Mouse (Mus musculus) forebrain, embryonic 16.5 days (tissue): Measurements from ENCODE around the gene Kcmf1. TPM values are rescaled to one million over a fixed set of nuclear protein-coding genes. Genes with fewer than 3 reads are reported as not detected.
A peak's percentile ranks its signal among the peaks of the same experiment; 100 is the strongest.
"Not testable (repeated sequence)": the region's sequence is repeated elsewhere in the genome, so short reads cannot be mapped to it uniquely, and the experiment has no call there.

ENCODE experiments used
- ATAC-seq: fragments of 200-750 bp; cut with Nextera tagmentation; 2 replicates; pipeline ENCODE4 v1.8.0; 2017; ENCODE audit warnings: mild to moderate bottlenecking, moderate library complexity
- H3K27ac ChIP-seq: fragments of 300-500 bp; sonication (generic); 2 replicates; pipeline ENCODE4 v1.5.1; 2014; ENCODE audit warnings: low read length, control low read depth
- H3K27me3 ChIP-seq: fragments of 300-500 bp; sonication (generic); replicated peaks from 2 replicates; pipeline ENCODE4 v1.6.1; 2014; ENCODE audit warnings: low read length; ENCODE audit not compliant: control insufficient read depth, insufficient read depth
- H3K36me3 ChIP-seq: fragments of 300-500 bp; sonication (generic); 2 replicates; pipeline ENCODE4 v1.6.1; 2014; ENCODE audit not compliant: control insufficient read depth, insufficient read depth
- H3K4me1 ChIP-seq: fragments of 300-500 bp; sonication (generic); replicated peaks from 2 replicates; pipeline ENCODE4 v1.6.1; 2014; ENCODE audit warnings: low read length; ENCODE audit not compliant: control insufficient read depth, insufficient read depth
- H3K4me2 ChIP-seq: fragments of 300-500 bp; sonication (generic); 2 replicates; pipeline ENCODE4 v1.6.1; 2014; ENCODE audit warnings: mild to moderate bottlenecking, low read length, control low read depth
- H3K4me3 ChIP-seq: fragments of 300-500 bp; sonication (generic); replicated peaks from 2 replicates; pipeline ENCODE4 v1.5.1; 2014; ENCODE audit warnings: mild to moderate bottlenecking, low read length, control low read depth
- H3K9ac ChIP-seq: fragments of 300-500 bp; sonication (generic); replicated peaks from 2 replicates; pipeline ENCODE4 v1.6.1; 2014; ENCODE audit warnings: low read depth, low read length, control low read depth
- H3K9me3 ChIP-seq: fragments of 300-500 bp; sonication (generic); 2 replicates; pipeline ENCODE4 v1.6.1; 2016; ENCODE audit warnings: low read length; ENCODE audit not compliant: control insufficient read depth
- WGBS: fragments of 180-500 bp; shearing (Covaris S2); extraction: QIAGEN DNeasy Blood & Tissue Kit; methylation state at CpG from one replicate; pipeline ENCODE4 v1.1.7; 2014; 5-methylcytosine and 5-hydroxymethylcytosine counted together
- polyA plus RNA-seq: library from polyadenylated mRNA; unstranded; fragments of >200 nt; fragmentation: Nextera tagmentation; extraction: Ambion mirVana; gene quantifications from 2 replicates; pipeline ENCODE4 v1.2.1, GENCODE M21; 2015

The Kcmf1 gene
- polyA plus RNA-seq, 1 experiment from 2014 or later = 31.1 TPM

DNA sequence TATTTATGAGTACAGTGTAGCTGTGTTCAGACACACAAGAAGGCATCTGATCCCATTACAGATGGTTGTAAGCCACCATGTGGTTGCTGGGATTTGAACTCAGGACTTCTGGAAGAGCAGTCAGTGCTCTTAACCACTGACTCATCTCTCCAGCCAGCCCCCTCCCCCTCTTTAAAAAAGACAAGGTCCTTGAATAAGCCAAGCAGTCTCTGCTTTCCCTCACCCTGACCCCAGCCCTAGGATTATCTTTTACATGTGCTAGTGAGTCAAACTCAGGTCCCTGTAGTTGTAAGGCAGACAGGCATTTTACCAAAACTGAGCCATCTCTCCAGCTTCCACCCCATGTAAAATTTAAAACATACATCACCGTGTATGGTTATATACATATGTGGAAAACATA, 32.0 kb downstream of the Kcmf1 start:
- Histone ChIP-seq H3K4me1 (0 out of 2 replicates have a peak, but pooled peaks cover 3% of the 10 kb centered on the region), H3K36me3 (peaks cover 2% of the 10 kb centered on the region; the same call in 1 of the 2 replicates), H3K27ac (no peak overlapping the region), H3K27me3 (no peaks in the 10 kb centered on the region), H3K4me2 (no peak overlapping the region), H3K9ac (no peak overlapping the region), H3K9me3 (no peaks in the 10 kb centered on the region), H3K4me3 (no peak overlapping the region)
- no peak for ATAC-seq
- 100% methylated on average over 1 of the region's 1 CpGs for WGBS

GRCm38 (mm10) chr6:72866232-72866631, 33.5 kb downstream of the Kcmf1 start:
- no peak overlapping the region for H3K9ac ChIP-seq
- H3K27me3 ChIP-seq = no peaks in the 10 kb centered on the region
- no peak overlapping the region for H3K4me2 ChIP-seq
- peaks cover 9% of the 10 kb centered on the region; the same call in 1 of the 2 replicates for H3K4me1 ChIP-seq
- H3K27ac ChIP-seq = no peak overlapping the region
- H3K36me3 ChIP-seq = peaks cover 2% of the 10 kb centered on the region; the same call in 1 of the 2 replicates
- 82% methylated on average over 2 of the region's 2 CpGs for WGBS
- no peak overlapping the region for H3K4me3 ChIP-seq
- ATAC-seq = no peak
- no peaks in the 10 kb centered on the region for H3K9me3 ChIP-seq

GRCm38 (mm10) chr6:72862686-72863085, 37.1 kb downstream of the Kcmf1 start:
- not testable (repeated sequence) for H3K9me3 ChIP-seq, H3K27me3 ChIP-seq, H3K9ac ChIP-seq, H3K4me1 ChIP-seq, ATAC-seq, H3K4me3 ChIP-seq, H3K27ac ChIP-seq, H3K4me2 ChIP-seq, H3K36me3 ChIP-seq
- WGBS = 93% methylated on average over 5 of the region's 5 CpGs

- H3K9ac ChIP-seq = no peak overlapping the region
- H3K27ac ChIP-seq = no peak overlapping the region
- ATAC-seq = no peak
- no peaks in the 10 kb centered on the region for H3K27me3 ChIP-seq
- no peak overlapping the region for H3K4me3 ChIP-seq
- no peaks in the 10 kb centered on the region for H3K9me3 ChIP-seq
- peaks cover 2% of the 10 kb centered on the region; the same call in 1 of the 2 replicates for H3K4me1 ChIP-seq
- 96% methylated on average over 5 of the region's 5 CpGs for WGBS
- peaks cover 19% of the 10 kb centered on the region for H3K36me3 ChIP-seq
- no peak overlapping the region for H3K4me2 ChIP-seq
Observed at GRCm38 (mm10) chr6:72854256-72854655, 45.5 kb downstream of the Kcmf1 start.

- Histone ChIP-seq H3K4me1 (peaks cover 2% of the 10 kb centered on the region; the same call in 1 of the 2 replicates), H3K4me3 (no peak overlapping the region), H3K9ac (no peak overlapping the region), H3K9me3 (no peaks in the 10 kb centered on the region), H3K36me3 (peaks cover 35% of the 10 kb centered on the region), H3K4me2 (no peak overlapping the region), H3K27me3 (no peaks in the 10 kb centered on the region), H3K27ac (no peak overlapping the region)
- ATAC-seq = 0 out of 2 replicates have a peak, but pooled peaks have one; percentile 45
- 58% methylated on average over 4 of the region's 4 CpGs for WGBS
Observed at GRCm38 (mm10) chr6:72852180-72852579, 47.6 kb downstream of the Kcmf1 start.

GRCm38 (mm10) chr6:72851633-72852032, 48.1 kb downstream of the Kcmf1 start:
- H3K4me2 ChIP-seq = no peak overlapping the region
- H3K4me1 ChIP-seq = peaks cover 2% of the 10 kb centered on the region; the same call in 1 of the 2 replicates
- H3K4me3 ChIP-seq = no peak overlapping the region
- H3K27ac ChIP-seq = no peak overlapping the region
- H3K9me3 ChIP-seq = no peaks in the 10 kb centered on the region
- no peak for ATAC-seq
- WGBS = 78% methylated on average over 5 of the region's 5 CpGs
- no peak overlapping the region for H3K9ac ChIP-seq
- no peaks in the 10 kb centered on the region for H3K27me3 ChIP-seq
- H3K36me3 ChIP-seq = peaks cover 41% of the 10 kb centered on the region

- Histone ChIP-seq H3K9ac (no peak overlapping the region), H3K9me3 (no peaks in the 10 kb centered on the region), H3K4me3 (no peak overlapping the region), H3K27me3 (no peaks in the 10 kb centered on the region), H3K4me2 (no peak overlapping the region), H3K36me3 (peaks cover 22% of the 10 kb centered on the region), H3K4me1 (no peaks in the 10 kb centered on the region), H3K27ac (no peak overlapping the region)
- ATAC-seq = no peak
- WGBS = 90% methylated on average over 7 of the region's 7 CpGs
Observed at GRCm38 (mm10) chr6:72841986-72842502, 57.7 kb downstream of the Kcmf1 start.

- WGBS = 90% methylated on average over 13 of the region's 13 CpGs
- Histone ChIP-seq H3K4me1 (no peaks in the 10 kb centered on the region), H3K9ac (no peak overlapping the region), H3K9me3 (no peaks in the 10 kb centered on the region), H3K4me3 (no peak overlapping the region), H3K4me2 (no peak overlapping the region), H3K27me3 (no peaks in the 10 kb centered on the region), H3K27ac (no peak overlapping the region), H3K36me3 (peaks cover 13% of the 10 kb centered on the region)
- ATAC-seq = no peak
Observed at GRCm38 (mm10) chr6:72840867-72841780, 58.7 kb downstream of the Kcmf1 start.

- no peak overlapping the region for H3K4me3 ChIP-seq
- H3K36me3 ChIP-seq = peaks cover 3% of the 10 kb centered on the region; the same call in 1 of the 2 replicates
- 93% methylated on average over 4 of the region's 4 CpGs for WGBS
- ATAC-seq = no peak
- no peaks in the 10 kb centered on the region for H3K27me3 ChIP-seq
- no peak overlapping the region for H3K27ac ChIP-seq
- H3K4me2 ChIP-seq = no peak overlapping the region
- H3K9ac ChIP-seq = no peak overlapping the region
- H3K4me1 ChIP-seq = no peaks in the 10 kb centered on the region
- no peaks in the 10 kb centered on the region for H3K9me3 ChIP-seq
Observed at GRCm38 (mm10) chr6:72837756-72838155, 62.0 kb downstream of the Kcmf1 start.
